Mouse (Mus musculus): ENCODE data around the gene Rab21. TPM values are rescaled to one million over a fixed set of nuclear protein-coding genes. Genes with fewer than 3 reads are reported as not detected.

The Rab21 gene
- polyA plus RNA-seq (2016; fragmentation: Nextera tagmentation; extraction: Ambion mirVana), result 3.4 and 3.8 TPM in 2 replicates

DNA sequence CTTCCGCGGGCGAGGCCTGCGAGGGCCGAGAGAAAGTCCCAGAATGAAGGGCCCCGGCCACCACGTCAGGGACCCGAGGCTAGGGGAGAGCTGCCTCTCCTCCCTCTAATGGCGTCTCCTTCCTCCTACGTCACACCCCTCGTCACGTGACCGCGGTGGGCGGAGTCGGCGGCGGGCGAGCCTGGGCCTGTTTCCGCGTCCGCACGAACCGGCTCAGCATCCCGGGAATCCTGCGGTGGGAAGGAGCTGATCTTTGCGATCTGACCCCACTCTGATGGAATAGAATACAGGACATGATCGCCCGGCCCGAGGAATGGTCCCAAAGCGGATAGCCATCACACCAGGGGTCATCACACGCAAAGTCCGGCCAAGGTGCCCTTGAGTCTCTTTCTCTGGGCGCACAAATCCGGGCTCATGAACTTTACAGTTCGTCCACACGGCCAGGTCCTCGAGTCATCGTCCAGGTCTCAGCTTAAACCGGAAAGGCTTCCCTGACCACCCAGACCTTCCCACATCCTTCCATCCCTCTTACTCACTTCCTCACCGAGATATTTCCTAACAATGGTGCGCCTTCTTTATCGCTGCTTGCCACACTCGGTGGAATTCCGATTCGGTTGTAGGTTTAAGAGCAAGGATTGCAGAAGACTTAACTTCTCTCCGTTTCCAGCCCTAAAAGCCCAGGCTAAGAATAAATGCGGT lies at the start of gene Rab21:
Gene Rab21 (minus strand): TSS at position 122 of the 699 bp plus-strand sequence.
- H3K4me3 ChIP-seq, result peak within 1 kb of the TSS; percentile 93
- peaks cover 36% of the 10 kb centered on the region for H3K4me1 ChIP-seq (replicated peaks)
- peak within 1 kb of the TSS; percentile 94 for H3K27ac ChIP-seq
- peak; percentile 97 for DNase-seq (ENCODE audit: low spot score)
- under 1% methylated on average over 48 of the region's 48 CpGs for WGBS
- no peaks in the 10 kb centered on the region for H3K9me3 ChIP-seq
- H3K36me3 ChIP-seq, result 0 out of 2 replicates have a peak, but pooled peaks cover 3% of the 10 kb centered on the region
- no peaks in the 10 kb centered on the region for H3K27me3 ChIP-seq (ENCODE audit: insufficient read depth, poor library complexity, severe bottlenecking)

DNA sequence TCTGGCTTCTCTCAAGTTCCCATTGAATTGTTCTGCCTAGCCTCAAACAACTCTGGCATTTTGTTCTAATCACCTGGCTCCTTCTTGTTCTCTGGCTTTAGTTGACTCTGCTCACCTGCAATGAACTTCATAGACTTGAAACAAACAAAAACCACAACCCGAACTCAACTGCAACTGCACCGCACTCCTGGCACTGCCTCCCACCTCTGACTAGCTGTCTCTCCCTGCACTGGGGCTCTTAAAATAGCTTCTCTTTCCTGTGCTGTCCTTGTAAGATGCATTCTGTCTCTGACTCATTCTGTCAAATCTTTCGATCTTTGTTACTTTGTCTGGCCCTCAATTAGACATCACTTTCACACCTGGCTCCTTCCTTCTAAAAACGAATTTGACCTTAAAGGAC lies 47.8 kb upstream of the Rab21 start:
- 85% methylated on average over 4 of the region's 4 CpGs for WGBS
- H3K27me3 ChIP-seq (ENCODE audit: insufficient read depth, poor library complexity, severe bottlenecking), result no peaks in the 10 kb centered on the region
- H3K4me1 ChIP-seq (replicated peaks), result peaks cover 21% of the 10 kb centered on the region
- peak overlapping the region; percentile 68 for H3K4me3 ChIP-seq
- H3K27ac ChIP-seq, result peak overlapping the region; percentile 93
- H3K36me3 ChIP-seq, result no peaks in the 10 kb centered on the region
- no peaks in the 10 kb centered on the region for H3K9me3 ChIP-seq
- no peak for DNase-seq (ENCODE audit: low spot score)

GRCm38 (mm10) chr10:115362623-115362964 lies 47.2 kb upstream of the Rab21 start:
- no peak for DNase-seq (ENCODE audit: low spot score)
- no peaks in the 10 kb centered on the region for H3K36me3 ChIP-seq
- H3K9me3 ChIP-seq, result no peaks in the 10 kb centered on the region
- peak overlapping the region; percentile 68 for H3K4me3 ChIP-seq
- peak overlapping the region; percentile 93 for H3K27ac ChIP-seq
- no peaks in the 10 kb centered on the region for H3K27me3 ChIP-seq (ENCODE audit: insufficient read depth, poor library complexity, severe bottlenecking)
- 9% methylated on average over 9 of the region's 9 CpGs for WGBS
- H3K4me1 ChIP-seq (replicated peaks), result peaks cover 21% of the 10 kb centered on the region

- H3K9me3 ChIP-seq, result no peaks in the 10 kb centered on the region
- peak within 1 kb of the TSS; percentile 68 for H3K4me3 ChIP-seq
- H3K27ac ChIP-seq, result peak within 1 kb of the TSS; percentile 93
- H3K27me3 ChIP-seq (ENCODE audit: insufficient read depth, poor library complexity, severe bottlenecking), result no peaks in the 10 kb centered on the region
- peak; percentile 97 for DNase-seq (ENCODE audit: low spot score)
- peaks cover 4% of the 10 kb centered on the region for H3K36me3 ChIP-seq
- peaks cover 21% of the 10 kb centered on the region for H3K4me1 ChIP-seq (replicated peaks)
- WGBS, result under 1% methylated on average over 58 of the region's 58 CpGs
Observed at GRCm38 (mm10) chr10:115361840-115362622, 46.6 kb upstream of the Rab21 start, which contains the start of gene Tmem19. TSS of gene Tmem19 (minus strand) at chr10:115362501.

DNA sequence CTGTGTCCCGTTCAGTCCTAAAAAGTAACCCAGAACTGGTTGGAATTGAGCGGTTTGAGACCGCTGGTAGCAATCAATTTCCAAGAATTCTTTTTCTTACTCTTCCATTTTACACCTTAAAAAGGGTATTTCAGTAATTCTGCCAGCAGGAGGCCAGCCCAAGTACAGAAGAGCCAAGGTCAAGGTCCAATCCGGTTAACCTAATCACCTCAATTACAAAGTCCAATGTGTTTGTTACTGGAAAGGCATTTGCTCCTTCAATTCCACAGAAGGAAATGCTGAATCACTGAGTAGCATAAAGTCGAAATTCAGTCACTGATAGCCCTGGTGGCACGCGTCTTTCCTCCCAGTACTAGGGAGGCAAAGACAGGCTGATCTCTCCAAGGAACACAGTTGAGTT lies 43.7 kb upstream of the Rab21 start:
- 91% methylated on average over 7 of the region's 7 CpGs for WGBS
- Histone ChIP-seq H3K36me3 (peaks cover 21% of the 10 kb centered on the region), H3K4me1 (replicated peaks) (peaks cover 21% of the 10 kb centered on the region), H3K27ac (no peak overlapping the region), H3K4me3 (no peak overlapping the region), H3K27me3 (ENCODE audit: insufficient read depth, poor library complexity, severe bottlenecking) (no peaks in the 10 kb centered on the region), H3K9me3 (no peaks in the 10 kb centered on the region)
- no peak for DNase-seq (ENCODE audit: low spot score)

GRCm38 (mm10) chr10:115358216-115358919 lies 43.0 kb upstream of the Rab21 start:
- Histone ChIP-seq H3K27ac (no peak overlapping the region), H3K4me1 (replicated peaks) (peaks cover 21% of the 10 kb centered on the region), H3K27me3 (ENCODE audit: insufficient read depth, poor library complexity, severe bottlenecking) (no peaks in the 10 kb centered on the region), H3K4me3 (no peak overlapping the region), H3K9me3 (no peaks in the 10 kb centered on the region), H3K36me3 (peaks cover 21% of the 10 kb centered on the region)
- 93% methylated on average over 17 of the region's 17 CpGs for WGBS
- DNase-seq (ENCODE audit: low spot score), result no peak

DNA sequence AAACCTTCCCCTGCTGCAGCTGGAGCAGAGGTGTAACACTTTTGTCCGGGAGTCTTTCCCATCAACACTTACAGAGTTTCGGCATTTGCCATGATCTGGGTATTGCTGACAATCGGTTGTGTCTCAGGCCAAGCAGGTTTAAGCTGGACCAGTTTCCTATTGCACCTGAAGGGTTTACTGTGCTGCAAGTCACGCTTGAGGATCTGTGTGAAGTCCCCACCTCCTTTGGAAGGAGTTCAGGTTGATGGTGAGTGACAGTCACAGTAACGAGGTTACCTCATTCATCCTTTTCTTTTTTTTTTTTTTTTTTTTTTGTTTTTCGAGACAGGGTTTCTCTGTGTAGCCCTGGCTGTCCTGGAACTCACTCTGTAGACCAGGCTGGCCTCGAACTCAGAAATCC lies 40.7 kb upstream of the Rab21 start:
- Histone ChIP-seq H3K4me1 (replicated peaks) (peaks cover 7% of the 10 kb centered on the region), H3K9me3 (no peaks in the 10 kb centered on the region), H3K27ac (no peak overlapping the region), H3K4me3 (no peak overlapping the region), H3K36me3 (peaks cover 21% of the 10 kb centered on the region), H3K27me3 (ENCODE audit: insufficient read depth, poor library complexity, severe bottlenecking) (no peaks in the 10 kb centered on the region)
- WGBS, result 92% methylated on average over 6 of the region's 7 CpGs
- no peak for DNase-seq (ENCODE audit: low spot score)

DNA sequence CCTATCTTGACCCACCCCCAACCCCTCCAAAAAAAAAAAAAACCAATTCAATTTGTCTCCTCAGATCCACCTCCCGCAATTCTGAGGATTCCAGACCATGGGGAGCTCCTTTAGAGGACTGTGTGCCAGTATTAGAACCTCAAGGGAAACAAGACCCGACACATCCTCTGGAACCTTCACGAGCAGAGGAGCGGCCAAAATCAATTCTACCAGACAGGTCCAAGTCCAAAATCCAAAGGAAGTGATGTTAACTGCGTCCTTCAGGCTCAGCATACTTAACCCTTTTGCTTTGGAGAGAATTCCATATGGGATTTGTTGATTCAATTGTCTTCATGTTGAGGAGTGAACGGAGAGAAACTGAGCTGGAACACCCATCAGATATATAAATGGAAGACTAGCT lies 39.6 kb upstream of the Rab21 start:
- Histone ChIP-seq H3K9me3 (no peaks in the 10 kb centered on the region), H3K27me3 (ENCODE audit: insufficient read depth, poor library complexity, severe bottlenecking) (no peaks in the 10 kb centered on the region), H3K4me3 (no peak overlapping the region), H3K36me3 (peaks cover 21% of the 10 kb centered on the region), H3K4me1 (replicated peaks) (no peaks in the 10 kb centered on the region), H3K27ac (no peak overlapping the region)
- WGBS, result 91% methylated on average over 6 of the region's 6 CpGs
- DNase-seq (ENCODE audit: low spot score), result no peak

GRCm38 (mm10) chr10:115354553-115354952 lies 39.2 kb upstream of the Rab21 start:
- Histone ChIP-seq H3K27ac (no peak overlapping the region), H3K4me3 (no peak overlapping the region), H3K36me3 (peaks cover 21% of the 10 kb centered on the region), H3K27me3 (ENCODE audit: insufficient read depth, poor library complexity, severe bottlenecking) (no peaks in the 10 kb centered on the region), H3K4me1 (replicated peaks) (no peaks in the 10 kb centered on the region), H3K9me3 (no peaks in the 10 kb centered on the region)
- WGBS, result 74% methylated on average over 6 of the region's 6 CpGs
- peak; percentile 13 for DNase-seq (ENCODE audit: low spot score)

DNA sequence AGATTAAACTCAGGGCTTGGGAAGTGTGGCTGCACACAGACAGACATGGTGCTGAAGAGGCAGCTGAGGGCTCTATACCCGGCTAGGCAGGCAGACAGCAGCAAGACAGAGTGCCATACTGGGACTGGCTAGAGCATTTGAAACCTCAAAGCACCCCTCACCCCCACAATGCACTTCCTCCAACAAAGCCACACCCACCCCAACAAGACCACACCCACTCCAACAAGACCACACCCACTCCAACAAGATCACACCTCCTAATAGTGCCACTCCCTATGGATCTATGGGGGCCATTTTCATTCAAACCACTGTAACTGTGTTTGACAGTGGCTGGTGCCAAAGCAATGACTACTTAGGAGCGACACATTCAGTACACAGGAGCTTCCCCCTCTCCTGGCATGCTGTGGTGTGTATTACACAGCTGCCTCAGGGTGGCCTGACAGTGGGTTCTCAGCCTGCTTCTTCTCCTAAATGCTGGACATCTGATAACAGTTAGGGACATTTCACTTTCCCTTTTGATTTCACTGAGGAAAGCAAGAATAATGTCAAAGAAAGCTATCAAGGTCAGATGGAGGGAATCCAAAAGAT lies 35.5 kb upstream of the Rab21 start:
- Histone ChIP-seq H3K27ac (no peak overlapping the region), H3K4me3 (no peak overlapping the region), H3K27me3 (ENCODE audit: insufficient read depth, poor library complexity, severe bottlenecking) (no peaks in the 10 kb centered on the region), H3K4me1 (replicated peaks) (no peaks in the 10 kb centered on the region), H3K36me3 (peaks cover 20% of the 10 kb centered on the region), H3K9me3 (no peaks in the 10 kb centered on the region)
- 74% methylated on average over 2 of the region's 2 CpGs for WGBS
- DNase-seq (ENCODE audit: low spot score), result no peak

GRCm38 (mm10) chr10:115349509-115349908 lies 34.1 kb upstream of the Rab21 start:
- Histone ChIP-seq H3K9me3 (no peaks in the 10 kb centered on the region), H3K27ac (no peak overlapping the region), H3K4me1 (replicated peaks) (no peaks in the 10 kb centered on the region), H3K4me3 (no peak overlapping the region), H3K36me3 (peaks cover 18% of the 10 kb centered on the region), H3K27me3 (ENCODE audit: insufficient read depth, poor library complexity, severe bottlenecking) (no peaks in the 10 kb centered on the region)
- 91% methylated on average over 7 of the region's 7 CpGs for WGBS
- DNase-seq (ENCODE audit: low spot score), result no peak

DNA sequence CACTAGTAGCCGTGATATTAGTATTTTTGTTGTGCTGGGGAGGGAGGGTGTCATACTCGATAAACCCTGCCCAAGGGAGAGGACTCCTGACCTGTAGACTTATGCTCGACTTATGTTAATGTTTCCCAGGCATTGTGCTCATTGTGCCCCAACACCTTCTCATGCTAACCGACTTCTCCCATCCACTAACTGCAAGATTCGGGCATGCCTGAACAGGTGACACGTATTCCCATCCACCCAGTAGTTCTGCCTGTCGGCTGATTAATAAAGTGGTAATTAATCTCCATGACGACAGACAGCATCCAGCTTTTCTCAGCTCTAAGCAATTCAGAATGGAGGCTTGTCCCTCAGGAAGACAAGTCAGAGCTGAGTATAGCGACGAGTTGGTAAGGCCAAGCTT lies 33.6 kb upstream of the Rab21 start:
- no peaks in the 10 kb centered on the region for H3K4me1 ChIP-seq (replicated peaks)
- H3K27ac ChIP-seq, result no peak overlapping the region
- DNase-seq (ENCODE audit: low spot score), result no peak
- H3K9me3 ChIP-seq, result no peaks in the 10 kb centered on the region
- H3K4me3 ChIP-seq, result no peak overlapping the region
- 85% methylated on average over 10 of the region's 10 CpGs for WGBS
- H3K36me3 ChIP-seq, result peaks cover 18% of the 10 kb centered on the region
- H3K27me3 ChIP-seq (ENCODE audit: insufficient read depth, poor library complexity, severe bottlenecking), result no peaks in the 10 kb centered on the region
